Mouse (Mus musculus) cortical plate, adult 2 months (tissue): ENCODE results near the gene Gng12. TPM values are rescaled to one million over a fixed set of nuclear protein-coding genes. Genes with fewer than 3 reads are reported as not detected.

Experiments used
- H3K27ac ChIP-seq: fragments of 200-500 bp; 2 replicates; pipeline ENCODE4 v1.5.1; 2012; ENCODE audit warnings: low read length, control low read depth, inconsistent platforms; ENCODE audit not compliant: insufficient read depth
- H3K4me1 ChIP-seq: fragments of 200-500 bp; 2 replicates; pipeline ENCODE4 v1.6.1; 2011; ENCODE audit warnings: low read length; ENCODE audit not compliant: control insufficient read depth, insufficient read depth
- H3K4me3 ChIP-seq: fragments of 200-500 bp; 2 replicates; pipeline ENCODE4 v1.5.1; 2011; ENCODE audit warnings: mild to moderate bottlenecking, low read length, control low read depth; ENCODE audit not compliant: insufficient read depth
- CTCF ChIP-seq: fragments of 200-500 bp; IDR thresholded peaks from 2 replicates; pipeline ENCODE4 v1.5.1; 2011; ENCODE audit warnings: mild to moderate bottlenecking, control low read depth, low read length; ENCODE audit not compliant: insufficient read depth; ENCODE audit errors: extremely low read depth
- POLR2A ChIP-seq: fragments of 200-500 bp; IDR thresholded peaks from 2 replicates; pipeline ENCODE4 v1.6.1; 2011; ENCODE audit warnings: mild to moderate bottlenecking, low read length, control low read depth; ENCODE audit not compliant: insufficient read depth; ENCODE audit errors: extremely low read depth
- polyA plus RNA-seq: library from polyadenylated mRNA; depleted of rRNA; stranded (reverse); fragments of >200 nt; gene quantifications from 2 replicates; pipeline ENCODE4 v1.2.3, GENCODE M21; 2012

The Gng12 gene
- polyA plus RNA-seq, 1 experiment, result 58.7 TPM

DNA sequence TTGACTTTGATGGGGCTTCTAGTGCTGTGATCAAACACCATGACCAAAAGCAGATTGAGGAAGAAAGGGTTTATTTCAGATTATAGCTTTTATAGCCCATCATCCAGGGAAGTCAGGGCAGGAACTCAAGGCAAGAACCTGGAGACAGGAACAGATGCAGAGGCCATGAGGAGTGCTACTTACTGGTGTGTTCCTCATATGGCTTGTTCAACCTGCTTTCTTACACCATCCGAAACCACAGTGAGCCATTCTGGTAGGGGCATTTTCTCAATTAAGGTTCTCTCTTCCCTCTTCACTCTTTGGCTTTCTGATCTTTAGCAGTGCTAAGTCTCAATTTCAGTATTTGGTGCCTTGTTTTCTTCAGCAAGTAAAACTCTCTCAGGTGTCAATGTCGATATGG is 19.4 kb downstream of the Gng12 start:
- H3K4me1 ChIP-seq, result no peaks in the 10 kb centered on the region
- TF ChIP-seq CTCF (no peak), POLR2A (no peak)
- no peak overlapping the region for H3K4me3 ChIP-seq
- no peak overlapping the region for H3K27ac ChIP-seq

DNA sequence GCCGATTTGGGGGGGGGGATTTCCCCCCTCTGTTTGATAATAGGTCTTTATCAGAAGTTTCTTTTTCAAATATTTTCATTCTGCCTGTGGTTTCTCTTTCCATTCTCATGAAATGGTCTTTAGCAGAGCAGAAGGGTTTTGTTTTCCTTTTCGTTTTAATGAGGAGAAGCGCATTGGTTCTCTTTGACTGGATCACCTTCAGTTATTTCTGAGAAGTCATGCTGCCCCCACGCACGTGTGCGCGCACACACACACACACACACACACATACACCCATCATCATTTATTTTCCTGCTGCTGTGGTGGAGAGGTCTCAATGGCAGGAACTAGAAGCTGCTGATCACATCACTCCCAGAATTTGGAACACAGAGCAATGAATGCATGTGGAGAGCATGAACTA is 20.8 kb downstream of the Gng12 start:
- TF ChIP-seq POLR2A (no peak), CTCF (no peak)
- no peak overlapping the region for H3K4me3 ChIP-seq
- no peaks in the 10 kb centered on the region for H3K4me1 ChIP-seq
- H3K27ac ChIP-seq, result no peak overlapping the region

DNA sequence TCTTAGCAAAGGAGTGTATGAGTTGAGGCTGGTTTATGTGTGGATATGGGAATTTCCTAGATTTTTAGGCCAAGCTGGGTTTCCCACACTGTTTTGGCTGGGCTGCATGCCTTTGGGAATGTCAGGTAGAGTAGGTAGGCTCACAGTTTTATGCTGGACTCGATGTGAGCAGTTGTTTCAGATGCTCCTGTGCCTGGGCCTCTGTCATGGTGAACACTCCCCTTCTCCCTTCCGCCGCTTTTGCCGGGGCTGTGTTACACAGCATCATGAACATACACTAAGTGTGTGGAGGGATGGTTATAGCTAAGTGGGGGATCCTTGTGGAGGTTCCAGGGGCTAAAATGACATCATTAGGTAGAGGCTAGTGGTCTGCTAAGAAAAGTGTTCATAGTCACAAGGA is 24.6 kb downstream of the Gng12 start:
- Histone ChIP-seq H3K4me1 (no peaks in the 10 kb centered on the region), H3K4me3 (no peak overlapping the region), H3K27ac (no peak overlapping the region)
- TF ChIP-seq CTCF, result no peak
- no peak for TF ChIP-seq POLR2A

DNA sequence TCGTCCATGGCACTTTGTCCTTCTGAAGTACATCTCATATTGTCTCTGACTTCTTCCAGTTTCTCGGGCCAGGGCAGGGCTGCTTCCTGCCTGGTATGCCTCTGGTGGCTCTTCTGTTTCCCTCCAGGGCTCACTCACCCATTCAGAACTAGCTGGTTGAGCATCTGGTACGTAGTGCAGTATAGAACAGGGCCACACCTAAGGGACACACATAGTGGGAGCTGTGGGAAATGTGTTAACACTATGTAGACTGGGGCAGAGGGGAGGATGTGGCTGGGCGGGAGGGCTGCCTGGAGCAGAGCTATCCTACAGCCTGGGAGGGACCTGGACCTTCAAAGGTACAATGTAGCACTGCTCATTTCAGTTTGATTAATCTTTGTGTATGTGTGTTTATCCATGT is 25.6 kb downstream of the Gng12 start:
- H3K4me1 ChIP-seq, result no peaks in the 10 kb centered on the region
- no peak overlapping the region for H3K27ac ChIP-seq
- H3K4me3 ChIP-seq, result no peak overlapping the region
- TF ChIP-seq CTCF, result no peak
- no peak for TF ChIP-seq POLR2A

DNA sequence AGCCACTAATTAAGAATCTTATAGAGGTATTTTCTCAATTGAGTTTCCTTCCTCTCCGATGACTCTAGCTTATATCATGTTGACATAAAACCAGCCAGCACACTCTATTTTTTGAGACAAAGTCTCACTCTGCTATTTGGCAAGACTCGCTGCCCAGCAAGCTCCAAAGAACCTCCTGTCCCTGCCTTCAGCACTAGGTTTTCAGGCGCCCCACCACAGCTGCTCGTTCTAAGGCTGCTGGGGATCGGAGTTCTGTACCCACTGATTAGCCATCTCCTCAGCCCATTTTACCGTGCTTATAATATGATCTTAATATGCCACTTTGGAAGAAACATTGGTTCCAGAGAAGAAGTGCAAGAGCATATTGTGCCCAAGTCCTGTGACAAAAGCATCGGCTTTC is 26.3 kb downstream of the Gng12 start:
- Histone ChIP-seq H3K27ac (no peak overlapping the region), H3K4me1 (no peaks in the 10 kb centered on the region)
- TF ChIP-seq POLR2A (no peak), CTCF (no peak)

DNA sequence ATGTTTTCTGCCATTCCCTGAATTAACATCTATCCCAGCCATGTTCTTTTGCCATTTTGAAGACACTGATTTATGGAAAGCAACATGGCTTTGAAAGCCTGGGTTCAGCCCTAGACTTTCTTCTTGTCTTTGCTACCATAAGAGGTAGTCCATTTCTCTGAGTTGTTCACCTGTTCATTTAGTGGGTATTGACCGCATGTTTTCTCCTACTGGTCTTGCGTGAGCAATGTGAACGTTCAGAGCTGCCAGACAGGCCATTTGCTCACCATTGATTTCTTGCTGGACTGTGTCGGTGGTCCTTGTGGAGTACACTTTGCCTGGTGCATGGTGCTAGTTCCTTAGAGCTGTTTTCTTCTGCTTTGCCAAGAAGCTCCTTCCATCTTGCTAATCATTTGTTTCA is 27.7 kb downstream of the Gng12 start:
- no peak for TF ChIP-seq POLR2A
- TF ChIP-seq CTCF, result no peak
- H3K27ac ChIP-seq, result no peak overlapping the region

More for the DNA sequence above, 26.3 kb downstream of the Gng12 start:
- H3K4me3 ChIP-seq, result no peak overlapping the region

DNA sequence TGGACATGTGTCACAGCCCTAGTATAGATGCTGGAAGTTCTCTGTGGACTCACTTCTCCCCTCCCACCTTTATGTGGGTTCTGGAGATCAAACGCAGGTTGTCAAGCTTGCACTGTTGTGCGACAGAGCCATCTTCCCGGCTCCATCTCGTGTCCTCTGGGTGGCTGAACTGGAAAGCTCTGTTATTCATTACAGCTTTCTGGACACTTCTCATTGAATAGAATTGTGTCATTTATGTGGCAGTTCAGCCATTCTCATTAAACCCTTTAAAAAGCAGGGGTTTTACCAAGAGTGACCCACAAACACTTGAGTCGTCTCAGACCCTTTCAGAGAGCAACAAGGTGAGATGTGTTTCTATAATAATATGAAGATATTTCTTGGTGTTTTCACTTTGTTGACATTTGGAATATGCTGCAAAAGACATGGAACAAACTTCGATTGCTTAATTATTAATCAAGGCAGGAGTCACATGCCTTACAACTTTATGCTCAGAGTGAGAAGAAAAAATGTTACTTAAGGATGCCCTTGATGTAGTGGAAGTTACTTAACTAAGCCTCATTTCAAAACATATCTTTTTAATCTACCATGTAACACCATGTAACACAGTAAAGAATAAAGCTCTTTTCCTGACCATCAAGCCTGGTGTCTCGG is 28.2 kb downstream of the Gng12 start:
- Histone ChIP-seq H3K4me1 (no peaks in the 10 kb centered on the region), H3K4me3 (no peak overlapping the region), H3K27ac (no peak overlapping the region)
- TF ChIP-seq POLR2A, result no peak
- TF ChIP-seq CTCF, result no peak

More for the DNA sequence above, 27.7 kb downstream of the Gng12 start:
- no peak overlapping the region for H3K4me3 ChIP-seq
- no peaks in the 10 kb centered on the region for H3K4me1 ChIP-seq

DNA sequence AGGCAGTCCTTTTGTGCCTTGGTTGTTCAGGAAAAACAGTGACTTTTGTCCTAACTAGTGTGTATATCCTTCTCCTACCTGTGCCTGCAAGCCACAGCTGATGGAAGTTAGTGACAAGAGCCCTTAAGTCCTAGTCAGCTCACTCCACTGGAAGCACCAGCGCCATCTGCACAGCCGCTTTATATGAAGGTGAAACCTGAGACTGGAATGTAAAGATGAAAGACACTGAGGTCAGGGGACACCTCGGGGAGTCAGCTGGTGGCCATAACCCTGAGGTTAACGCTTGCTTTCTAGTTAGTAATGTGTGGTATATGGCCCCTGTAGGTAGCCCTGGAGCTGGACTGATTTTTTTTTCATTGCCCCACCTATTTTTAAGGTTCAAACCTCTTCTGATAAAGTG is 30.1 kb downstream of the Gng12 start:
- H3K27ac ChIP-seq, result no peak overlapping the region
- no peak for TF ChIP-seq CTCF
- H3K4me3 ChIP-seq, result no peak overlapping the region
- H3K4me1 ChIP-seq, result no peaks in the 10 kb centered on the region

DNA sequence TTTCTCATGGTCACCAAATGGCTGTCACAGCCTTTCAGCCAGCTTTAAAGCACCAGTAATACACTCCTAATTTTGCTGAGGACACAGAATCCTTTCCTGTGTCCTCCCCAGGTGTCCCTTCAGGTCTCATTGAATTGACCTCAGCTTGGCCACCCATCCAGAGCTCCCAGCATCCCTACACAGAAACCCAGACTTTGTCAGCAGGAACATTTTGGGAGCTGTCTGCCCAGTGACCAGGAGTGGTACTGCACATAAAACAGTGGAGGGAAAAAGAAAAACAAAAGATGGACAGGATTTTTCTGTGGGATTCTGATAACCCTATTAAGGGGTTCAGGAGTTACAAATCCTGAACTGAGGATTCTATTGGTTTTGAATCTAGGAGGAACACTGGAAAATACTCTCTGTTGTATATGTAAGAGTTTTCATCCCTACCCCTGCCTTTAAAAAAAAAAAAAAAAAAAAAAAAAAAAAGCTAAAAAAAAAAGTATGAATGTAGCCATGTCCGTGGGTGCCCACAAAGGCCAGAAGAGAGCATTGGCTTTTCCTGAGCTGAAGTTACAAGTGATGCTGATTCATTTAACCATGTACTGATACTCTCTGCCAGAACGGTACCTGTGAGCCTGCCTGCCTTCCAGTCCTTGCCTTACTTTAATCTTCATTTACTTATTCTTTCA is 32.9 kb downstream of the Gng12 start:
- no peak for TF ChIP-seq POLR2A
- peak; percentile 3; the same call in 1 of the 2 replicates for TF ChIP-seq CTCF
- no peak overlapping the region for H3K4me3 ChIP-seq
- no peak overlapping the region for H3K27ac ChIP-seq
- H3K4me1 ChIP-seq, result no peaks in the 10 kb centered on the region

DNA sequence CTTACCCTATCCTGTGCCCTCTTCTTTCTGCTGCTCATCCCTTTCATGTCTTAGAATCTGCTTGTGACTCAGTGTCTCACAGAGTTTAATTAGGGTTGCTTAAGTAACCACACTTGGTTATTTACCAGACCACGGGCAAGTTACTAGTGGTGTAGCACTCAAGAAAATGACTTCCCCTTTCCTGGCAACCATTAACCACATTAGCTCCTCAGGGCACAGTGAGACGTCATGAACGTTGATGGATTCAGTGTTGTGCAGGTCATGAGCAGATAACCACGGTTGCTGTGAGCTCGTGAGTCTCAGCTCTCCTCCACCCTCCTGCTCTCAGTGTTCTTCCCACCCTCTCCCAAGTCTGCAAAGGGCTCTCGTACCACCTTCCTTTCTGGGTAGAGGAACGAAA is 33.5 kb downstream of the Gng12 start:
- TF ChIP-seq CTCF, result no peak
- TF ChIP-seq POLR2A, result no peak
- no peak overlapping the region for H3K27ac ChIP-seq
- no peak overlapping the region for H3K4me3 ChIP-seq
- H3K4me1 ChIP-seq, result no peaks in the 10 kb centered on the region
